Mouse (Mus musculus) CH12.LX (cell line): ENCODE data around the gene Slc25a45. TPM values are rescaled to one million over a fixed set of nuclear protein-coding genes. Genes with fewer than 3 reads are reported as not detected.

ENCODE experiments used
- DNase-seq: peaks from one replicate; pipeline ENCODE4 v3.0.0-alpha.2; 2013; ENCODE audit errors: extremely low read depth
- H3K27ac ChIP-seq: 2 replicates; pipeline ENCODE4 v1.5.1; 2012; ENCODE audit warnings: low read depth, mild to moderate bottlenecking, control low read depth, moderate library complexity; ENCODE audit not compliant: insufficient read depth
- H3K27me3 ChIP-seq: replicated peaks from 2 replicates; pipeline ENCODE3; 2012; ENCODE audit warnings: inconsistent platforms
- H3K36me3 ChIP-seq, 2 experiments: replicated peaks in 1 of 2; 2 replicates each; pipeline versions ENCODE3 to v1.6.1; 2012; ENCODE audit warnings: inconsistent platforms in 1 of 2, low read length in 1 of 2, mild to moderate bottlenecking in 1 of 2, mixed read lengths in 1 of 2, moderate library complexity in 1 of 2; ENCODE audit not compliant: control insufficient read depth in 1 of 2, insufficient read depth in 1 of 2
- H3K4me1 ChIP-seq, 2 experiments: 2 replicates each; pipeline ENCODE4 v1.6.1; 2012; ENCODE audit warnings: inconsistent platforms in 1 of 2, moderate library complexity in 1 of 2; ENCODE audit not compliant: insufficient read depth in 2 of 2, control insufficient read depth in 1 of 2
- H3K4me2 ChIP-seq: 2 replicates; pipeline ENCODE4 v1.6.1; 2012; ENCODE audit warnings: low read depth, mild to moderate bottlenecking, control low read depth; ENCODE audit not compliant: poor library complexity, insufficient read depth, severe bottlenecking
- H3K4me3 ChIP-seq, 3 experiments: fragments of 150-350 bp in 1 of 3; sonication (generic) in 1 of 3; replicated peaks in 1 of 3; 2 replicates each; pipeline versions ENCODE3 to v1.5.1; 2011 to 2012; ENCODE audit warnings: low read depth in 2 of 3, low read length in 2 of 3, mild to moderate bottlenecking in 2 of 3, moderate library complexity in 2 of 3, control low read depth in 1 of 3, improper control_type of control experiment in 1 of 3, inconsistent platforms in 1 of 3, mixed read lengths in 1 of 3; ENCODE audit not compliant: poor library complexity in 1 of 3
- H3K79me2 ChIP-seq: replicated peaks from 2 replicates; pipeline ENCODE4 v1.6.1; 2012; ENCODE audit warnings: mild to moderate bottlenecking, moderate library complexity; ENCODE audit not compliant: control insufficient read depth, poor library complexity, insufficient read depth, severe bottlenecking; ENCODE audit errors: extremely low read depth
- H3K9ac ChIP-seq: 2 replicates; pipeline ENCODE4 v1.6.1; 2012; ENCODE audit warnings: low read depth, mild to moderate bottlenecking, control low read depth, moderate library complexity; ENCODE audit not compliant: insufficient read depth
- H3K9me3 ChIP-seq: replicated peaks from 2 replicates; pipeline ENCODE3; 2012; ENCODE audit warnings: low read length, inconsistent platforms, mixed read lengths
- BHLHE40 ChIP-seq: IDR thresholded peaks from 2 replicates; pipeline ENCODE4 v1.6.1; 2011; ENCODE audit warnings: mild to moderate bottlenecking, low read depth, low read length, improper control_type of control experiment
- CHD1 ChIP-seq: IDR thresholded peaks from 2 replicates; pipeline ENCODE4 v1.6.1; 2012; ENCODE audit warnings: low read depth, low read length, improper control_type of control experiment, inconsistent platforms
- CHD2 ChIP-seq: IDR thresholded peaks from 2 replicates; pipeline ENCODE4 v1.6.1; 2011; ENCODE audit warnings: low read length, improper control_type of control experiment
- CTCF ChIP-seq, 2 experiments: IDR thresholded peaks in 1 of 2; conservative IDR thresholded peaks in 1 of 2; 2 replicates each; pipeline ENCODE4 v1.5.1; 2011 to 2012; ENCODE audit warnings: low read depth in 2 of 2, low read length in 2 of 2, improper control_type of control experiment in 1 of 2, inconsistent platforms in 1 of 2, mild to moderate bottlenecking in 1 of 2, moderate library complexity in 1 of 2
- ELF1 ChIP-seq: IDR thresholded peaks from 2 replicates; pipeline ENCODE4 v1.6.1; 2014; ENCODE audit warnings: low read depth, mild to moderate bottlenecking, inconsistent platforms, low read length, improper control_type of control experiment
- HCFC1 ChIP-seq: IDR thresholded peaks from 2 replicates; pipeline ENCODE4 v1.6.1; 2012; ENCODE audit warnings: low read depth, mild to moderate bottlenecking, inconsistent platforms, low read length, improper control_type of control experiment
- JUN ChIP-seq: IDR thresholded peaks from 2 replicates; pipeline ENCODE4 v1.6.1; 2011; ENCODE audit warnings: low read depth, mild to moderate bottlenecking, low read length, improper control_type of control experiment, moderate library complexity; ENCODE audit not compliant: insufficient read depth
- JUND ChIP-seq: conservative IDR thresholded peaks from 2 replicates; pipeline ENCODE4 v1.6.1; 2011; ENCODE audit warnings: low read depth, low read length, improper control_type of control experiment
- MAFK ChIP-seq: IDR thresholded peaks from 2 replicates; pipeline ENCODE4 v1.6.1; 2011; ENCODE audit warnings: low read length, improper control_type of control experiment; ENCODE audit not compliant: insufficient replicate concordance
- MAX ChIP-seq: IDR thresholded peaks from 2 replicates; pipeline ENCODE4 v1.6.1; 2011; ENCODE audit warnings: low read length, improper control_type of control experiment
- MAZ ChIP-seq: IDR thresholded peaks from 2 replicates; pipeline ENCODE4 v1.6.1; 2012; ENCODE audit warnings: low read depth, mild to moderate bottlenecking, inconsistent platforms, low read length, improper control_type of control experiment, moderate library complexity
- MEF2A ChIP-seq: IDR thresholded peaks from 2 replicates; pipeline ENCODE4 v1.6.1; 2014; ENCODE audit warnings: low read depth, mild to moderate bottlenecking, inconsistent platforms, low read length, improper control_type of control experiment, borderline replicate concordance
- MYC ChIP-seq: IDR thresholded peaks from 2 replicates; pipeline ENCODE4 v1.6.1; 2011; ENCODE audit warnings: low read depth, mild to moderate bottlenecking, improper control_type of control experiment, low read length
- NELFE ChIP-seq: IDR thresholded peaks from 2 replicates; pipeline ENCODE4 v1.6.1; 2011; ENCODE audit warnings: low read depth, low read length, improper control_type of control experiment
- NRF1 ChIP-seq: IDR thresholded peaks from 2 replicates; pipeline ENCODE4 v1.6.1; 2014; ENCODE audit warnings: low read depth, mild to moderate bottlenecking, inconsistent platforms, low read length, improper control_type of control experiment, moderate library complexity
- PAX5 ChIP-seq: IDR thresholded peaks from 2 replicates; pipeline ENCODE4 v1.6.1; 2012; ENCODE audit warnings: low read length, inconsistent platforms, mixed read lengths
- POLR2A ChIP-seq: IDR thresholded peaks from 2 replicates; pipeline ENCODE4 v1.6.1; 2011; ENCODE audit warnings: low read depth, mild to moderate bottlenecking, improper control_type of control experiment, low read length
- RAD21 ChIP-seq: IDR thresholded peaks from 2 replicates; pipeline ENCODE4 v1.6.1; 2011; ENCODE audit warnings: low read depth, mild to moderate bottlenecking, low read length, improper control_type of control experiment, moderate library complexity
- RCOR1 ChIP-seq: conservative IDR thresholded peaks from 2 replicates; pipeline ENCODE4 v1.6.1; 2012; ENCODE audit warnings: low read depth, mild to moderate bottlenecking, inconsistent platforms, low read length, improper control_type of control experiment
- SIN3A ChIP-seq: IDR thresholded peaks from 2 replicates; pipeline ENCODE4 v1.6.1; 2012; ENCODE audit warnings: low read length, improper control_type of control experiment, inconsistent platforms
- TBP ChIP-seq: conservative IDR thresholded peaks from 2 replicates; pipeline ENCODE4 v1.6.1; 2011; ENCODE audit warnings: low read depth, low read length, improper control_type of control experiment
- UBTF ChIP-seq: IDR thresholded peaks from 2 replicates; pipeline ENCODE4 v1.6.1; 2012; ENCODE audit warnings: low read depth, mild to moderate bottlenecking, inconsistent platforms, low read length, improper control_type of control experiment, moderate library complexity
- USF1 ChIP-seq: IDR thresholded peaks from 2 replicates; pipeline ENCODE4 v1.6.1; 2014; ENCODE audit warnings: low read depth, mild to moderate bottlenecking, inconsistent platforms, low read length, improper control_type of control experiment
- ZC3H11A ChIP-seq: IDR thresholded peaks from 2 replicates; pipeline ENCODE4 v1.6.1; 2012; ENCODE audit warnings: low read depth, mild to moderate bottlenecking, inconsistent platforms, low read length, improper control_type of control experiment
- ZKSCAN1 ChIP-seq: IDR thresholded peaks from 2 replicates; pipeline ENCODE4 v1.6.1; 2012; ENCODE audit warnings: low read depth, inconsistent platforms, low read length, improper control_type of control experiment, borderline replicate concordance
- ZMIZ1 ChIP-seq: IDR thresholded peaks from 2 replicates; pipeline ENCODE4 v1.6.1; 2012; ENCODE audit warnings: low read depth, mild to moderate bottlenecking, inconsistent platforms, low read length, improper control_type of control experiment
- ZNF384 ChIP-seq: IDR thresholded peaks from 2 replicates; pipeline ENCODE4 v1.6.1; 2012; ENCODE audit warnings: low read depth, low read length, improper control_type of control experiment, inconsistent platforms
- dilution Hi-C: fragments of 300-500 bp; cut with MboI; formaldehyde crosslinking; loops from 2 replicates; pipeline ENCODE4 v1.14.3; 2020; ENCODE audit warnings: low sequenced_read_pairs; ENCODE audit not compliant: extremely low pct_unique_long_range_greater_than_20kb, extremely low pct_ligation_motif_present
- in situ Hi-C: fragments of 300-500 bp; cut with MboI; formaldehyde crosslinking; loops from 3 replicates; pipeline ENCODE4 v1.14.3; 2019; ENCODE audit warnings: low sequenced_read_pairs, low pct_ligation_motif_present, low pct_unique_long_range_greater_than_20kb, mixed read lengths
- polyA plus RNA-seq: library from polyadenylated mRNA; unstranded; fragments of >175 nt; gene quantifications from 2 replicates; pipeline ENCODE4 v1.2.1, GENCODE M21; 2012; ENCODE audit warnings: low read depth; ENCODE audit not compliant: insufficient read length
- total RNA-seq, 2 experiments: library from RNA; depleted of rRNA; stranded (reverse); fragments of 300-350 nt in 1 of 2; fragments of >200 nt in 1 of 2; gene quantifications; 2 replicates each; pipeline ENCODE4 v1.2.3; 2012 to 2014

Gene Slc25a45
- total and polyA plus RNA-seq, 3 experiments, result 22.7 to 33.0 (median 23.1) TPM

GRCm38 (mm10) chr19:5849843-5850527 is 27.6 kb upstream of the Slc25a45 start (continued):
- TF ChIP-seq CTCF (conservative IDR thresholded peaks at IDR 0.05 in 1 of 2, IDR thresholded peaks at IDR 0.05 in 1 of 2; ENCODE audit: low read depth in 2 of 2, low read length in 2 of 2) (peak; percentile 62 to 98), NELFE (no peak; the same call in 1 of the 2 replicates), USF1 (no peak), ZC3H11A (peak; percentile 91), MAFK (peak; percentile 99), ZMIZ1 (no peak), TBP (no peak), MEF2A (peak; percentile 52; the same call in 1 of the 2 replicates), MAX (peak; percentile 52; the same call in 1 of the 2 replicates), RAD21 (peak; percentile 96), MYC (peak; percentile 79; the same call in 1 of the 2 replicates), CHD2 (peak; percentile 29; the same call in 1 of the 2 replicates), POLR2A (peak; percentile 55), JUN (peak; percentile 29; the same call in 1 of the 2 replicates)

GRCm38 (mm10) chr19:5850860-5851259 is 26.7 kb upstream of the Slc25a45 start:
- H3K27me3 ChIP-seq, result no peaks in the 10 kb centered on the region
- H3K4me1 ChIP-seq, result peaks cover 2 to 40% of the 10 kb centered on the region in 2 experiments; a peak in 3 of 4 replicates
- dilution Hi-C loops, result no loop called here
- H3K4me3 ChIP-seq, result no peak overlapping the region
- TF ChIP-seq MEF2A (no peak), ZNF384 (no peak), ZC3H11A (no peak), JUND (no peak), MAZ (no peak), RCOR1 (no peak), PAX5 (no peak), MAFK (no peak), JUN (no peak), MAX (no peak), UBTF (no peak), SIN3A (no peak), POLR2A (no peak), BHLHE40 (no peak), ZKSCAN1 (no peak), ELF1 (no peak), CHD2 (no peak), HCFC1 (no peak), NRF1 (no peak), CHD1 (no peak)
- peaks cover 6% of the 10 kb centered on the region; the same call in 1 of the 2 replicates for H3K79me2 ChIP-seq
- in situ Hi-C loops, result no loop called here
- no peak overlapping the region for H3K4me2 ChIP-seq
- H3K9me3 ChIP-seq, result no peaks in the 10 kb centered on the region
- no peak overlapping the region for H3K9ac ChIP-seq
- peaks cover 28 to 42% of the 10 kb centered on the region in 2 experiments for H3K36me3 ChIP-seq
- DNase-seq, result no peak
- no peak overlapping the region for H3K27ac ChIP-seq
